Mouse (Mus musculus) lung, adult 2 months (tissue): ENCODE measurements around the gene Cyp2c39.

Experiments used
- CTCF ChIP-seq: fragments of 200-500 bp; IDR thresholded peaks from 2 replicates; pipeline ENCODE4 v1.5.1; 2011; ENCODE audit warnings: mild to moderate bottlenecking, low read length, control low read depth; ENCODE audit not compliant: insufficient read depth
- POLR2A ChIP-seq: fragments of 200-500 bp; IDR thresholded peaks from 2 replicates; pipeline ENCODE4 v1.6.1; 2011; ENCODE audit warnings: low read depth, mild to moderate bottlenecking, control low read depth, low read length, borderline replicate concordance; ENCODE audit errors: extremely low read depth

DNA sequence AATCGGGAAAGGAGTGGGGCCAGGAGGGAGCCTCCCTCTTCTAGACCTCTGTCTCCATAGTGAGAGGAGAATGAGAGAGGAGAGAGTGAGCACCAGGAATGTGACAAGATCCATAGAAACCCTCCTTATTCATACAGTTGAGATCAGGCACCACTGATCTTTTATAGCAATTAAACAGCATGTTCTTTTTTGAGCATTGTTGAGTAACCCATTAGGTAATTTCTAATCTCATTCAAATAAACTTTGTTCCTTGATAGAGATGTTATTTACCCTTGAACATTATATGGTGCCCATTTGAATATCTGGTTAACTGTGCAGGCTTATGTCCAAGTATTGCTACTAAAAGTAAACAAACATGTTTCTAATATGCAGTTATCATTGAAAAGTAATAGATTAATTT lies 47.7 kb upstream of the Cyp2c39 start, which contains the start of gene Cyp2c38:
- no peak for TF ChIP-seq CTCF
- no peak for TF ChIP-seq POLR2A
